Mouse (Mus musculus) CH12F3 (cell line): ENCODE results near the gene Pdss1.

ENCODE experiments used
- in situ Hi-C: fragments of 300-500 bp; cut with MboI; formaldehyde crosslinking; loops from 2 replicates; pipeline ENCODE4 v1.14.3; 2020; ENCODE audit warnings: low sequenced_read_pairs

Pdss1 gene

GRCm38 (mm10) chr2:22957415-22957814 is 62.1 kb downstream of the Pdss1 start:
- in situ Hi-C loops, result no loop called here

DNA sequence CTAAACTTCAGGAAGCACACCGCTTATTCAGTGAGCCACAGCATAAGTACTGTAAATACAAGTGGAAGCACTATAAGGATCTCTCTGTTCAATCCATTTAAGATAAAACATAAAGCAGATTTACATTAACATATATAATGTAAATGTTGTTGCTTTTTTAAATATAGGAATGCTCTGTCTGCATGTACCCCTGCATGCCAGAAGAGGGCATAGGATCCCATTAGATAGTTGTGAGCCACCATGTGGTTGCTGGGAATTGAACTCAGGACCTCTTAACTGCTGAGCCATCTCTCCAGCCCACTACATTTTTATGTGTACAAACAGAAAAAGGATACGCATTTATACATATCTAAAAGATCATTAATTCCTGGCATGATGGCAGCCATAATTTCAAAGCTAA is 66.4 kb downstream of the Pdss1 start:
- in situ Hi-C loops, result no loop called here

- in situ Hi-C loops, result no loop called here
These were observed 66.9 kb downstream of the Pdss1 start for GRCm38 (mm10) chr2:22962242-22962641.

- in situ Hi-C loops, result no loop called here
These were observed 67.6 kb downstream of the Pdss1 start for GRCm38 (mm10) chr2:22962970-22963369.

- in situ Hi-C loops, result no loop called here
These were observed 82.2 kb downstream of the Pdss1 start for GRCm38 (mm10) chr2:22977387-22977973.

- in situ Hi-C loops, result no loop called here
These were observed 90.8 kb downstream of the Pdss1 start for GRCm38 (mm10) chr2:22985973-22986657.
